Mouse (Mus musculus) lung, embryonic 16.5 days (tissue): ENCODE data around the gene 3110082J24Rik. TPM values are rescaled to one million over a fixed set of nuclear protein-coding genes. Genes with fewer than 3 reads are reported as not detected.

Experiments used
- ATAC-seq: fragments of 200-750 bp; cut with Nextera tagmentation; 2 replicates; pipeline ENCODE4 v1.8.0; 2017; ENCODE audit warnings: low read depth, mild to moderate bottlenecking, moderate library complexity
- H3K27ac ChIP-seq: fragments of 300-500 bp; sonication (generic); 2 replicates; pipeline ENCODE4 v1.5.1; 2014; ENCODE audit warnings: mild to moderate bottlenecking, control low read depth, low read length
- H3K27me3 ChIP-seq: fragments of 300-500 bp; sonication (generic); 2 replicates; pipeline ENCODE4 v1.6.1; 2014; ENCODE audit warnings: low read depth, low read length, mixed read lengths; ENCODE audit not compliant: control insufficient read depth, insufficient read depth
- H3K36me3 ChIP-seq: fragments of 300-500 bp; sonication (generic); 2 replicates; pipeline ENCODE4 v1.6.1; 2014; ENCODE audit warnings: low read length; ENCODE audit not compliant: control insufficient read depth, insufficient read depth
- H3K4me1 ChIP-seq: fragments of 300-500 bp; sonication (generic); replicated peaks from 2 replicates; pipeline ENCODE4 v1.6.1; 2014; ENCODE audit warnings: low read length, mixed read lengths; ENCODE audit not compliant: control insufficient read depth, insufficient read depth
- H3K4me2 ChIP-seq: fragments of 300-500 bp; sonication (generic); 2 replicates; pipeline ENCODE4 v1.6.1; 2014; ENCODE audit warnings: low read depth, low read length, control low read depth
- H3K4me3 ChIP-seq: fragments of 300-500 bp; sonication (generic); 2 replicates; pipeline ENCODE4 v1.5.1; 2014; ENCODE audit warnings: mild to moderate bottlenecking, low read length, control low read depth
- H3K9ac ChIP-seq: fragments of 300-500 bp; sonication (generic); 2 replicates; pipeline ENCODE4 v1.6.1; 2014; ENCODE audit warnings: low read length, control low read depth
- H3K9me3 ChIP-seq: fragments of 300-500 bp; sonication (generic); 2 replicates; pipeline ENCODE4 v1.6.1; 2016; ENCODE audit warnings: low read length; ENCODE audit not compliant: control insufficient read depth
- WGBS: fragments of 180-500 bp; shearing (Covaris S2); extraction: QIAGEN DNeasy Blood & Tissue Kit; methylation state at CpG from one replicate; pipeline ENCODE4 v1.1.7; 2014; 5-methylcytosine and 5-hydroxymethylcytosine counted together
- polyA plus RNA-seq: library from polyadenylated mRNA; unstranded; fragments of >200 nt; fragmentation: Nextera tagmentation; extraction: Ambion mirVana; gene quantifications from 2 replicates; pipeline ENCODE4 v1.2.1, GENCODE M21; 2015

Gene 3110082J24Rik
- polyA plus RNA-seq, 1 experiment from 2014 or later, result not detected

DNA sequence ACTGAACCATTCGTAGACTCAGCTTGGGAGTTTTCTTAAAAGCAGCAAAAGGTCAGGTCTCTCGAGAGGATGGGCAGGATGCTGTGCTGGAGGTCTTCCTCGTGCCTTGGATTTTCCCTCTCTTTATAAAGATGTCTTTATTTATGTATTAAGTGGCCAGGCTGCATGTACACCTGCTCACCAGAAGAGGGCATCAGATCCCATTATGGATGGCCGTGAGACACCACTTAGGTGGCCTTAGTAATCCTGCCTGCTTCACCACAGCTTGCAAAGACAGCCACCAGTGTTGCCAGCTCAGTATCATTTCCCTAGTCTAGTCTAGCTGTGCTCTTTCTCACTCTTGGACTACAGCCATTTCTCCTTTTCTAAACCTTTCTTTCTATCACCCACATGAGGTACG is 19.7 kb upstream of the 3110082J24Rik start:
- Histone ChIP-seq H3K4me2 (no peak overlapping the region), H3K9ac (no peak overlapping the region), H3K9me3 (no peaks in the 10 kb centered on the region), H3K27me3 (no peaks in the 10 kb centered on the region), H3K27ac (no peak overlapping the region), H3K4me1 (no peaks in the 10 kb centered on the region), H3K4me3 (no peak overlapping the region), H3K36me3 (peaks cover 55% of the 10 kb centered on the region)
- WGBS, result 34% methylated on average over 5 of the region's 5 CpGs
- no peak for ATAC-seq

DNA sequence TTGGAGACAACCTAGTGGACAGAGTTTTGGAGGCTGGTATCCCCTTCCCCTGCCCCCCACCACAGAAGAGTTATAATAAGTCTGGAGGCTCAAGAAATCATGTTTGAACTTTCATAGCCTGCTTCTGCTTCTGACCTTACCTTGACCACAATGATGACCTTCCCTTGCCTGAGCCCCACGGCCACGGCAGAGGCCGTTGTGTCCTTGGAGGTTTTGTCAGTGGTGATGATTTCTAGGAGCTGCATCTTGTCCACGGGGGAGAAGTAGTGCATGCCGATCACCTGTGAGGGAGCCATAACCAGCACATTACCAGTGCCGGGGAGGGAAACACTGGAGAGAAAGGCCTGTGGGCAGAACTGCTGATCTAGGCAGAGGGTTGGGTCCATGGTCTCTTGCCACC is 16.6 kb upstream of the 3110082J24Rik start:
- Histone ChIP-seq H3K27me3 (no peaks in the 10 kb centered on the region), H3K9me3 (no peaks in the 10 kb centered on the region), H3K4me3 (no peak overlapping the region), H3K27ac (no peak overlapping the region), H3K4me1 (no peaks in the 10 kb centered on the region), H3K36me3 (peaks cover 62% of the 10 kb centered on the region), H3K4me2 (no peak overlapping the region), H3K9ac (no peak overlapping the region)
- WGBS, result 87% methylated on average over 6 of the region's 6 CpGs
- no peak for ATAC-seq

DNA sequence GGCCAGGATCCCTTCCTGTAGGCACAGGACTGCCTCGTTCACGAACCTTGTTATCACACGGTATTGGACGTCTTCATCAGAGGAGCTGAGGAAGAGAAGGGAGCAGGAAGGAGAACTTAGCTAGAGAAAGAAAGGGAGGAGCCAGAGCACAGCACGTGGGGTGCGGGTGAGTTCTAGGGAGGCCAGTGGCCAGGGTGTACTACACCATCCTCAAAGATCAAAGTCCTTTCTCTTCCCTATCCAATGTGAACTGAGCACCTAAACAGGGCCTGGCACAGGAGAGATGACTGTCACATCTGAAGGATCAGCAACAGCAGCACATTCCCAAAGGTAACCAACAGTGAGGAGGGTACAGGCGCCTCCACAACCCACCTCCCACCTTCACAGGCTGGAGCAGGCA is 14.2 kb upstream of the 3110082J24Rik start:
- Histone ChIP-seq H3K4me2 (no peak overlapping the region), H3K9ac (no peak overlapping the region), H3K4me1 (no peaks in the 10 kb centered on the region), H3K9me3 (no peaks in the 10 kb centered on the region), H3K27me3 (peaks cover 6% of the 10 kb centered on the region; the same call in 1 of the 2 replicates), H3K36me3 (peaks cover 49% of the 10 kb centered on the region), H3K4me3 (no peak overlapping the region), H3K27ac (no peak overlapping the region)
- ATAC-seq, result no peak
- 85% methylated on average over 7 of the region's 7 CpGs for WGBS

DNA sequence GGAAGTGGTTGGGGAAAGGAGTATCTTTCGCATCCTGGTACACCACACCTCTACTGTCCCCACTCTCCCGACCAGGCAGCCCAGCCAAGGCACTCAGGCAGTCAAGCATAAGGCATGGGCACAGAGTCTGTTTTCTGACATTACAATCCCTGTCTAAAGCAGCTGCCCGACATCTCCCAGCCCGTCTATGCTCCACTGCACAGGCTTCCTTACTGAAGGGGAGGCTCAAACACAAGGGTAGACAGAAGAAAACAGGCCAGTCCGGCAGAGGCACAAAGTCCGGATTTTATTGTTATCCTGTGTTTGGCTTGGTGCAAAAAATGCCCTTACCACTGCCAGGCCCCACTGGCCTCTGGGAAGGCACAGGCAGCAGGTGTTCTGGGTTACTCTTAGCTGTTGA is 13.3 kb upstream of the 3110082J24Rik start:
- Histone ChIP-seq H3K9me3 (no peaks in the 10 kb centered on the region), H3K27ac (no peak overlapping the region), H3K4me3 (no peak overlapping the region), H3K4me2 (no peak overlapping the region), H3K27me3 (peaks cover 12% of the 10 kb centered on the region), H3K9ac (no peak overlapping the region), H3K36me3 (peaks cover 41% of the 10 kb centered on the region), H3K4me1 (peaks cover 6% of the 10 kb centered on the region)
- WGBS, result 91% methylated on average over 6 of the region's 6 CpGs
- ATAC-seq, result no peak

DNA sequence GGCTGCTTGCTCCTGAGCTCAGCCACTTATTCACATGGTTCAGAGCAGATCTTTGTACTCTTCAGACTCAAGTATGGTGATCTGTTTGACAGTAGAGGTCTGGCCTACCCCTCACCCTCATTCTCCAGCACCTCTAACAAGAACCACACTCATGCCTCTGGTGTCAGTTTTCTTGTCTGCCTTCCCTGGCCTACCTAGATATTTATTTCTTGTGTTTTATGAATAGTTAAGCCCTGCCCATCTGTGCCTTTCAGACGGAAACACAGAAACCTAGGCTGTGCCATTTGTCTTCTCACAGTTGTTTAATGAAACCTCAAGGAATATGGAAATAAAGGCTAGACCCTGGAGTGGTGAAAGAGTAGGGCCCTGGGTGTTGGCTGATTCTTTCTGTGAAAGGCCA is 12.1 kb upstream of the 3110082J24Rik start:
- WGBS, result 79% methylated on average over 1 of the region's 1 CpGs
- Histone ChIP-seq H3K9ac (no peak overlapping the region), H3K9me3 (no peaks in the 10 kb centered on the region), H3K36me3 (peaks cover 33% of the 10 kb centered on the region), H3K4me3 (no peak overlapping the region), H3K4me2 (no peak overlapping the region), H3K27ac (no peak overlapping the region), H3K27me3 (peaks cover 21% of the 10 kb centered on the region), H3K4me1 (peaks cover 9% of the 10 kb centered on the region)
- ATAC-seq, result no peak

DNA sequence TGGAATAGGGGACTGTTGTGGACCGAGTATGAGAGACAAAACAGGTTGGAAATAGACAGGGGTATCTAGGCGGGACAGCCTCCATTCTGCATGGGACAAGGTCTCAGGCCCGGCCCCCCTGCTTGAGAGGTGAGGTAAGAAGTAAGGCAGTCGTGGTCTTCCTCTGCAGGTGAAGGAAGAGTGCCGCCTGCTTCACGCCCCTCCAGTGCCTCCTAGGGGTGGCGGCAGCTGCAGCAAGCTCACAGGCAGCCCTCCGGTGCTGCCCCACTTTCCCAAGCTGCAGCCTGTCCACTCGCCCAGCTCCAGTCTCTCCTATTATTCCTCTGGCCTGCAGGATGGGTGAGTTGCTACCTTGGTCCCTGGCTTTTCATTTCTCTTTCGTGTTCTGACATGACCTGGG is 9.8 kb upstream of the 3110082J24Rik start:
- WGBS, result 34% methylated on average over 10 of the region's 10 CpGs
- H3K27me3 ChIP-seq, result peaks cover 40% of the 10 kb centered on the region

DNA sequence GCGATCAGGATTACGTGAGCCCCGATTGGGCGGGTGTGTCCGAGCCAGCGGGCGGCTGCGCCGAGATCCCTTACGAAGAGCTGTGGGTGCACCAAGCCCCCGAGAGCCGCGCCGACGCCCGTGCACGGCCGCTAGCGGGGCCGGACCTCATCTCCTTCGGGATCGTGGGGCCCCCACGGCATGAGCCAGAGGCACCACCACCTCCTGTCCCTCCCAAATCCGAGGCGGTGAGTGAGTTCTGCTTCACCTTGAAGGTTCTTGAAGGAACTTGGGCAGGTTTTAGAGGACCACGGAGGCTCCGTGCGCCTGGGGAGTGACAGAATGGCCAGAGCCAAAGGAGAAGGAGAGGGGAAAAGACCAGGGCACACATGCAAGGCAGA is 8.9 kb upstream of the 3110082J24Rik start:
- Histone ChIP-seq H3K9me3 (no peaks in the 10 kb centered on the region), H3K9ac (peak overlapping the region; percentile 70), H3K4me3 (peak overlapping the region; percentile 61), H3K4me1 (peaks cover 22% of the 10 kb centered on the region), H3K4me2 (peak overlapping the region; percentile 97), H3K27me3 (peaks cover 44% of the 10 kb centered on the region), H3K27ac (no peak overlapping the region), H3K36me3 (peaks cover 16% of the 10 kb centered on the region)
- under 1% methylated on average over 28 of the region's 28 CpGs for WGBS
- no peak; the same call in 1 of the 2 replicates for ATAC-seq

More for the DNA sequence above, 9.8 kb upstream of the 3110082J24Rik start:
- H3K27ac ChIP-seq, result no peak overlapping the region
- no peak for ATAC-seq
- no peaks in the 10 kb centered on the region for H3K9me3 ChIP-seq
- H3K9ac ChIP-seq, result no peak overlapping the region
- peaks cover 17% of the 10 kb centered on the region for H3K4me1 ChIP-seq
- H3K4me2 ChIP-seq, result no peak overlapping the region
- H3K36me3 ChIP-seq, result peaks cover 24% of the 10 kb centered on the region
- no peak overlapping the region for H3K4me3 ChIP-seq

DNA sequence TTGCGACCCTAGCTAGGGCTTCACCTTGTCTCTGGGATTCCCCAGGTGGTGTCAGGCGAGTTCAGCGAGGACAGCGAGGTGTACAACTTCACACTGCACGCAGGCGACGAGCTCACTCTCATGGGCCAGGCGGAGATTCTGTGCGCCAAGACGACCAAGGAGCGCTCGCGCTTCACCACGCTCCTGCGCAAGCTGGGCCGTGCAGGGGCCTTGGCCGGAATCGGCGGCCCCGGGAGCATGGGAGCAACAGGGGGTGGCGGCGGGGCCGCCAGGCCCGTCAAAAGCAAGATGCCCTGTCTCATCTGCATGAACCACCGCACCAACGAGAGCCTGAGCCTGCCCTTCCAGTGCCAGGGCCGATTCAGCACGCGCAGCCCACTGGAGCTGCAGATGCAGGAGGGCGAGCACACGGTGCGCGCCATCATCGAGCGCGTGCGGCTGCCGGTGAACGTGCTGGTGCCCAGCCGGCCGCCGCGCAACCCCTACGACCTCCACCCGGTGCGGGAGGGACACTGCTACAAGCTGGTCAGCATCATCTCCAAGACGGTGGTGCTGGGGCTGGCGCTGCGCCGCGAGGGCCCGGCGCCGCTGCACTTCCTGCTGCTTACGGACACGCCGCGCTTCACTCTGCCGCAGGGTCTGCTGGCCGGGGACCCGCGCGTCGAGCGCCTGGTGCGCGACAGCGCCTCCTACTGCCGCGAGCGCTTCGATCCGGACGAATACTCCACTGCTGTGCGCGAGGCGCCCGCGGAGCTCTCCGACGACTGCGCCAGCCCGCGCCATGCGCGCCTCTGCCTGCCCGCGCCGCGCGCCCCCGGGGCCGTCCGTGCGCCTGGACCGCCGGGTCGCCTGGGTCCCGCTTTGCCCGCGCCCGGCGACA is 8.2 kb upstream of the 3110082J24Rik start:
- ATAC-seq, result peak; percentile 88
- WGBS, result 1% methylated on average over 90 of the region's 103 CpGs
- H3K4me1 ChIP-seq, result peaks cover 22% of the 10 kb centered on the region
- H3K4me3 ChIP-seq, result peak overlapping the region; percentile 61
- no peak overlapping the region for H3K27ac ChIP-seq
- peaks cover 44% of the 10 kb centered on the region for H3K27me3 ChIP-seq
- H3K9ac ChIP-seq, result peak overlapping the region; percentile 70
- H3K9me3 ChIP-seq, result no peaks in the 10 kb centered on the region
- H3K4me2 ChIP-seq, result peak overlapping the region; percentile 97
- H3K36me3 ChIP-seq, result peaks cover 10% of the 10 kb centered on the region

DNA sequence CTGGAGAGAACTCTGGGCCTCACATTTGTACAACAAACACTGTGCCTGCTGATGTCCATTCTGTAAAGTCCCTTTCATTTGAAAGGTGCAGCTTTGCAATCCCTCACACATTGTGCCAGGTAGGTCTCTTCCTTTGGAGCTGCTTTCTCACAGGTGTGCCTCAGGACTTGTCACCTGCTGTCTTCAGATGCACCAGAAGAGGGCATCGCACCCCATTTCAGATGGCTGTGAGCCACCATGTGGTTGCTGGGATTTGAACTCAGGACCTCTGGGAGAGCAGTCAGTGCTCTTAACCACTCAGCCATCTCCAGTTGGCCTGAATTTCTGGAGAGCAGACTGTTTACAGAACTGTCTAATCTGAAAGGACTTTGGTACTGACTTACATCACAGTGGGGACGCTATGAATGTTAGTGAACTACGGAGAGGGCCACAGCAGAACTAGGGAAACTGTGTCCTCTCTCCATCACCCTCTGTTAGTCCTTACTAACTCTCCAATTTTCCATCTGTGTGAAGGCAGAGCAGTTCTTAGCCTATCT is 6.7 kb upstream of the 3110082J24Rik start:
- H3K4me1 ChIP-seq, result peaks cover 22% of the 10 kb centered on the region
- WGBS, result 88% methylated on average over 3 of the region's 3 CpGs
- H3K27me3 ChIP-seq, result peaks cover 50% of the 10 kb centered on the region
- peaks cover 2% of the 10 kb centered on the region; the same call in 1 of the 2 replicates for H3K36me3 ChIP-seq
- H3K4me3 ChIP-seq, result no peak overlapping the region
- H3K27ac ChIP-seq, result no peak overlapping the region
- no peak overlapping the region for H3K9ac ChIP-seq
- H3K4me2 ChIP-seq, result no peak overlapping the region
- no peak for ATAC-seq
- H3K9me3 ChIP-seq, result no peaks in the 10 kb centered on the region
